19 mouse cellular contexts compared by ENCODE assay signal in the genomic region with DNA sequence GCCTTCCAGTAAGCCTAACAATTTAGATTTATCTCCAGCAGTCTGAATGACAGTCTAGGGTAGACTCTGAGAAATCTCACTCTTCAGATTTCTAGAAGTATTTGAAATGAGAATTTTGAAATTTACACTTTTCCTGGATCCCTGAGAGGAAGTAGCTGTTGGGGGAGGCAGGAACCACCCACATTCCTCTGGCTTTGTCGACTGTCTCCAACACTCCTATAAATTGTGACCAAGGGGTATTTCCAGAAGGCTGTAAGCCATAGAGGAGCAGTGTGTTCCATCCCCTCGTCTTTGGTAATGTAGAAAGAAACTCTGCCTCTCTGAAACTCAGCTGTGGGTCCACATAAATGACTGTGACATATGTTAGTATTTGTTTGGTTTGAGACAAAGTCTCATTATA.
DNase-seq lines count a peak whose midpoint lies in the region; ATAC-seq lines count a peak whose summit lies in the region.
"Had no signal": no experiment of that assay in that cellular context is flagged by ENCODE, and none has a peak within 500 bp of the region (broad histone marks: within the 10 kb centered on the region; RNA-seq: fewer than 3 reads in every experiment).

No protein-coding gene starts in this region.

- no peak overlapping the region for H3K4me3 ChIP-seq in kidney, embryonic 14.5 days (ENCODE audit: low read length)
- H3K4me3 ChIP-seq in lung, embryonic 16.5 days (ENCODE audit: low read length) = no peak overlapping the region
- H3K4me3 ChIP-seq: embryonic facial prominence, embryonic 10.5 days; forebrain, embryonic 13.5 days; heart, embryonic 10.5 days; hindbrain, embryonic 12.5 days had no signal

- H3K9me3 ChIP-seq in kidney, embryonic 14.5 days (ENCODE audit: control insufficient read depth, low read length) = no peaks in the 10 kb centered on the region
- no peaks in the 10 kb centered on the region for H3K9me3 ChIP-seq in lung, embryonic 16.5 days (ENCODE audit: control insufficient read depth, low read length)
- H3K9me3 ChIP-seq: embryonic facial prominence, embryonic 10.5 days; forebrain, embryonic 13.5 days; heart, embryonic 10.5 days; hindbrain, embryonic 12.5 days had no signal

- peak; percentile 14 to 15 for DNase-seq in frontal cortex, postnatal 36 days (ENCODE audit: low spot score in 2 of 2)
- no peak for DNase-seq in frontal cortex, postnatal 25 days (ENCODE audit: low spot score in 2 of 2)
- peak; percentile 20 to 47 for DNase-seq in kidney, postnatal 4 days
- no peak for DNase-seq in lung, postnatal 10 days
- peak; percentile 33 for DNase-seq in brain, adult 2 months (ENCODE audit: low read depth, low spot score)
- DNase-seq: adrenal gland, postnatal 10 days; cerebellum, adult 2 months; cerebellum, postnatal 10 days; forebrain, postnatal 0 days; gastrocnemius, postnatal 14 days; heart, postnatal 10 days; heart, postnatal 4 days had no signal

- no peak for ATAC-seq in kidney, embryonic 14.5 days (ENCODE audit: low FRiP score, low TSS enrichment)
- ATAC-seq in lung, embryonic 16.5 days (ENCODE audit: low read depth) = no peak
- ATAC-seq: forebrain, embryonic 13.5 days; forebrain, postnatal 0 days; hindbrain, embryonic 16.5 days had no signal

- H3K27me3 ChIP-seq in kidney, embryonic 14.5 days (ENCODE audit: control insufficient read depth, insufficient read depth, low read length) = no peaks in the 10 kb centered on the region
- no peaks in the 10 kb centered on the region for H3K27me3 ChIP-seq in lung, embryonic 16.5 days (ENCODE audit: control insufficient read depth, insufficient read depth, low read depth, low read length)
- H3K27me3 ChIP-seq: forebrain, embryonic 13.5 days; hindbrain, embryonic 12.5 days had no signal

- no peaks in the 10 kb centered on the region for H3K36me3 ChIP-seq in kidney, embryonic 14.5 days (ENCODE audit: control insufficient read depth, insufficient read depth, low read length)
- H3K36me3 ChIP-seq in lung, embryonic 16.5 days (ENCODE audit: control insufficient read depth, insufficient read depth, low read length) = no peaks in the 10 kb centered on the region
- H3K36me3 ChIP-seq: embryonic facial prominence, embryonic 10.5 days; heart, embryonic 10.5 days; hindbrain, embryonic 12.5 days had no signal

- WGBS in kidney, embryonic 14.5 days = 14% methylated on average over 2 of the region's 2 CpGs
- 26% methylated on average over 2 of the region's 2 CpGs for WGBS in lung, embryonic 16.5 days

- H3K9ac ChIP-seq in kidney, embryonic 14.5 days (ENCODE audit: low read depth, low read length) = no peak overlapping the region
- H3K9ac ChIP-seq in lung, embryonic 16.5 days (ENCODE audit: low read length) = no peak overlapping the region
- H3K9ac ChIP-seq: forebrain, embryonic 13.5 days; forebrain, postnatal 0 days; hindbrain, embryonic 12.5 days had no signal

- H3K27ac ChIP-seq in kidney, embryonic 14.5 days (ENCODE audit: low read depth, low read length) = no peak overlapping the region
- H3K27ac ChIP-seq in lung, embryonic 16.5 days (ENCODE audit: low read length) = peak overlapping the region; percentile 82
- H3K27ac ChIP-seq: embryonic facial prominence, embryonic 10.5 days; forebrain, embryonic 13.5 days; heart, embryonic 10.5 days; hindbrain, embryonic 12.5 days had no signal

- no peak overlapping the region for H3K4me2 ChIP-seq in kidney, embryonic 14.5 days (replicated peaks; ENCODE audit: low read depth, low read length)
- no peak overlapping the region for H3K4me2 ChIP-seq in lung, embryonic 16.5 days (ENCODE audit: low read depth, low read length)
- H3K4me2 ChIP-seq: forebrain, embryonic 13.5 days; hindbrain, embryonic 12.5 days had no signal

- H3K4me1 ChIP-seq in kidney, embryonic 14.5 days (ENCODE audit: control insufficient read depth, insufficient read depth, low read length) = no peaks in the 10 kb centered on the region
- peaks cover 34% of the 10 kb centered on the region for H3K4me1 ChIP-seq in lung, embryonic 16.5 days (replicated peaks; ENCODE audit: control insufficient read depth, insufficient read depth, low read length)
- H3K4me1 ChIP-seq: forebrain, embryonic 13.5 days; heart, embryonic 10.5 days; hindbrain, embryonic 12.5 days had no signal

Comparison
In these comparisons a context has a peak if more than half of its experiments do, and no peak if none do; other contexts are left out.
1. DNase-seq: peak in frontal cortex, postnatal 36 days (2 of 2), kidney, postnatal 4 days (2 of 2) and brain, adult 2 months (single experiment); none in frontal cortex, postnatal 25 days (0 of 2) and lung, postnatal 10 days (single experiment).